Mouse (Mus musculus): Measurements from ENCODE around the gene Slc9a8. TPM values are rescaled to one million over a fixed set of nuclear protein-coding genes. Genes with fewer than 3 reads are reported as not detected.

Slc9a8 gene
- polyA plus RNA-seq, 1 experiment from 2014 or later = 14.9 TPM

- peak overlapping the region; percentile 68 for H3K27ac ChIP-seq (ENCODE audit: low read depth, low read length)
- H3K9me3 ChIP-seq (ENCODE audit: control insufficient read depth) = no peaks in the 10 kb centered on the region
- peak overlapping the region; percentile 6; the same call in 1 of the 2 replicates for H3K4me2 ChIP-seq (replicated peaks; ENCODE audit: low read depth)
- no peaks in the 10 kb centered on the region for H3K27me3 ChIP-seq (replicated peaks; ENCODE audit: control insufficient read depth, insufficient read depth, low read length)
- H3K4me3 ChIP-seq (ENCODE audit: low read depth, low read length) = no peak overlapping the region
- ATAC-seq = peak; percentile 68
- H3K4me1 ChIP-seq (replicated peaks; ENCODE audit: control insufficient read depth, insufficient read depth, low read length) = no peaks in the 10 kb centered on the region; the same call in 1 of the 2 replicates
- TF ChIP-seq CTCF (IDR thresholded peaks at IDR 0.05; ENCODE audit: low read depth) = 0 out of 2 replicates have a peak, but pooled peaks have one; percentile 17
- peaks cover 36% of the 10 kb centered on the region for H3K36me3 ChIP-seq (ENCODE audit: control insufficient read depth, insufficient read depth)
- H3K9ac ChIP-seq (ENCODE audit: low read depth, low read length) = 0 out of 2 replicates have a peak overlapping the region, but pooled peaks have one; percentile 26
- 56% methylated on average over 7 of the region's 7 CpGs for WGBS
Observed at GRCm38 (mm10) chr2:167485501-167486377, 64.2 kb downstream of the Slc9a8 start.

GRCm38 (mm10) chr2:167486573-167486972 is 65.1 kb downstream of the Slc9a8 start:
- Histone ChIP-seq H3K27me3 (replicated peaks; ENCODE audit: control insufficient read depth, insufficient read depth, low read length) (no peaks in the 10 kb centered on the region), H3K9ac (ENCODE audit: low read depth, low read length) (0 out of 2 replicates have a peak overlapping the region, but pooled peaks have one; percentile 26), H3K36me3 (ENCODE audit: control insufficient read depth, insufficient read depth) (peaks cover 34% of the 10 kb centered on the region), H3K4me3 (ENCODE audit: low read depth, low read length) (no peak overlapping the region), H3K4me1 (replicated peaks; ENCODE audit: control insufficient read depth, insufficient read depth, low read length) (peaks cover 4% of the 10 kb centered on the region; the same call in 1 of the 2 replicates), H3K4me2 (replicated peaks; ENCODE audit: low read depth) (no peak overlapping the region), H3K9me3 (ENCODE audit: control insufficient read depth) (no peaks in the 10 kb centered on the region), H3K27ac (ENCODE audit: low read depth, low read length) (peak overlapping the region; percentile 68)
- 49% methylated on average over 4 of the region's 4 CpGs for WGBS
- TF ChIP-seq CTCF (IDR thresholded peaks at IDR 0.05; ENCODE audit: low read depth) = no peak
- no peak for ATAC-seq

- ATAC-seq = no peak
- Histone ChIP-seq H3K4me3 (ENCODE audit: low read depth, low read length) (no peak overlapping the region), H3K9me3 (ENCODE audit: control insufficient read depth) (no peaks in the 10 kb centered on the region), H3K4me2 (replicated peaks; ENCODE audit: low read depth) (no peak overlapping the region), H3K27me3 (replicated peaks; ENCODE audit: control insufficient read depth, insufficient read depth, low read length) (no peaks in the 10 kb centered on the region), H3K27ac (ENCODE audit: low read depth, low read length) (no peak overlapping the region), H3K4me1 (replicated peaks; ENCODE audit: control insufficient read depth, insufficient read depth, low read length) (peaks cover 6% of the 10 kb centered on the region; the same call in 1 of the 2 replicates), H3K36me3 (ENCODE audit: control insufficient read depth, insufficient read depth) (peaks cover 33% of the 10 kb centered on the region), H3K9ac (ENCODE audit: low read depth, low read length) (no peak overlapping the region)
- WGBS = 83% methylated on average over 6 of the region's 6 CpGs
- TF ChIP-seq CTCF (IDR thresholded peaks at IDR 0.05; ENCODE audit: low read depth) = no peak
Observed at GRCm38 (mm10) chr2:167487551-167487950, 66.0 kb downstream of the Slc9a8 start.

GRCm38 (mm10) chr2:167487994-167488393 is 66.5 kb downstream of the Slc9a8 start:
- Histone ChIP-seq H3K4me2 (replicated peaks; ENCODE audit: low read depth) (no peak overlapping the region), H3K27me3 (replicated peaks; ENCODE audit: control insufficient read depth, insufficient read depth, low read length) (no peaks in the 10 kb centered on the region), H3K9me3 (ENCODE audit: control insufficient read depth) (no peaks in the 10 kb centered on the region), H3K27ac (ENCODE audit: low read depth, low read length) (no peak overlapping the region), H3K4me1 (replicated peaks; ENCODE audit: control insufficient read depth, insufficient read depth, low read length) (peaks cover 6% of the 10 kb centered on the region; the same call in 1 of the 2 replicates), H3K36me3 (ENCODE audit: control insufficient read depth, insufficient read depth) (peaks cover 29% of the 10 kb centered on the region), H3K4me3 (ENCODE audit: low read depth, low read length) (no peak overlapping the region), H3K9ac (ENCODE audit: low read depth, low read length) (no peak overlapping the region)
- ATAC-seq = no peak
- no peak for TF ChIP-seq CTCF (IDR thresholded peaks at IDR 0.05; ENCODE audit: low read depth)
- 88% methylated on average over 6 of the region's 6 CpGs for WGBS

GRCm38 (mm10) chr2:167490813-167491525 is 69.5 kb downstream of the Slc9a8 start:
- peaks cover 6% of the 10 kb centered on the region; the same call in 1 of the 2 replicates for H3K4me1 ChIP-seq (replicated peaks; ENCODE audit: control insufficient read depth, insufficient read depth, low read length)
- 0 out of 2 replicates have a peak, but pooled peaks cover 5% of the 10 kb centered on the region for H3K36me3 ChIP-seq (ENCODE audit: control insufficient read depth, insufficient read depth)
- H3K4me3 ChIP-seq (ENCODE audit: low read depth, low read length) = 0 out of 2 replicates have a peak overlapping the region, but pooled peaks have one; percentile 100
- no peaks in the 10 kb centered on the region for H3K9me3 ChIP-seq (ENCODE audit: control insufficient read depth)
- ATAC-seq = no peak
- no peaks in the 10 kb centered on the region for H3K27me3 ChIP-seq (replicated peaks; ENCODE audit: control insufficient read depth, insufficient read depth, low read length)
- WGBS = 85% methylated on average over 4 of the region's 4 CpGs
- TF ChIP-seq CTCF (IDR thresholded peaks at IDR 0.05; ENCODE audit: low read depth) = no peak
- H3K9ac ChIP-seq (ENCODE audit: low read depth, low read length) = peak overlapping the region; percentile 98; the same call in 1 of the 2 replicates
- no peak overlapping the region for H3K27ac ChIP-seq (ENCODE audit: low read depth, low read length)
- H3K4me2 ChIP-seq (replicated peaks; ENCODE audit: low read depth) = peak overlapping the region; percentile 87

Measured in intestine, postnatal 0 days (tissue).